Mouse (Mus musculus) liver, embryonic 14.5 days (tissue): ENCODE results near the gene Smad5. TPM values are rescaled to one million over a fixed set of nuclear protein-coding genes. Genes with fewer than 3 reads are reported as not detected.

Experiments
- ATAC-seq: fragments of 200-750 bp; cut with Nextera tagmentation; 2 replicates; pipeline ENCODE4 v1.8.0; 2017; ENCODE audit warnings: moderate number of reproducible peaks, mild to moderate bottlenecking, moderate library complexity; ENCODE audit not compliant: insufficient read depth
- DNase-seq, 3 experiments: peaks; one replicate each; pipeline ENCODE4 v3.0.0-alpha.2; 2012 to 2013; ENCODE audit warnings: low read depth in 3 of 3, low spot score in 3 of 3
- H3K27ac ChIP-seq: fragments of 300-500 bp; sonication (generic); 2 replicates; pipeline ENCODE4 v1.5.1; 2014; ENCODE audit warnings: moderate library complexity, mild to moderate bottlenecking, control low read depth, inconsistent platforms
- H3K27me3 ChIP-seq: fragments of 300-500 bp; sonication (generic); 2 replicates; pipeline ENCODE4 v1.6.1; 2014; ENCODE audit warnings: mild to moderate bottlenecking, low read length, moderate library complexity; ENCODE audit not compliant: control insufficient read depth, insufficient read depth
- H3K36me3 ChIP-seq: fragments of 300-500 bp; sonication (generic); replicated peaks from 2 replicates; pipeline ENCODE4 v1.6.1; 2014; ENCODE audit warnings: low read depth; ENCODE audit not compliant: control insufficient read depth, insufficient read depth
- H3K4me1 ChIP-seq, 2 experiments: fragments of 200-500 bp in 1 of 2; fragments of 300-500 bp in 1 of 2; sonication (generic) in 1 of 2; replicated peaks; 2 replicates each; pipeline ENCODE4 v1.6.1; 2012 to 2014; ENCODE audit warnings: antibody characterized with exemption in 1 of 2, inconsistent platforms in 1 of 2, low read length in 1 of 2; ENCODE audit not compliant: control insufficient read depth in 2 of 2, insufficient read depth in 2 of 2
- H3K4me2 ChIP-seq: fragments of 300-500 bp; sonication (generic); 2 replicates; pipeline ENCODE4 v1.6.1; 2014; ENCODE audit warnings: low read depth, mild to moderate bottlenecking, control low read depth, moderate library complexity
- H3K4me3 ChIP-seq, 2 experiments: fragments of 200-500 bp in 1 of 2; fragments of 300-500 bp in 1 of 2; sonication (generic) in 1 of 2; 2 replicates each; pipeline ENCODE4 v1.5.1; 2012 to 2014; ENCODE audit warnings: low read depth in 2 of 2, low read length in 2 of 2, mild to moderate bottlenecking in 2 of 2, control low read depth in 1 of 2, inconsistent platforms in 1 of 2, moderate library complexity in 1 of 2; ENCODE audit not compliant: insufficient read depth in 1 of 2
- H3K9ac ChIP-seq: fragments of 300-500 bp; sonication (generic); replicated peaks from 2 replicates; pipeline ENCODE4 v1.6.1; 2014; ENCODE audit warnings: mild to moderate bottlenecking, control low read depth, moderate library complexity
- H3K9me3 ChIP-seq: fragments of 300-500 bp; sonication (generic); 2 replicates; pipeline ENCODE4 v1.6.1; 2016; ENCODE audit warnings: low read length, mixed read lengths; ENCODE audit not compliant: control insufficient read depth
- CTCF ChIP-seq: IDR thresholded peaks from 2 replicates; pipeline ENCODE4 v1.5.1; 2016; ENCODE audit warnings: antibody characterized with exemption, low read depth, control low read depth
- EP300 ChIP-seq: IDR thresholded peaks from 2 replicates; pipeline ENCODE4 v1.6.1; 2016; ENCODE audit warnings: antibody characterized with exemption, low read depth
- WGBS: fragments of 180-500 bp; shearing (Covaris S2); extraction: QIAGEN DNeasy Blood & Tissue Kit; methylation state at CpG from one replicate; pipeline ENCODE4 v1.1.7; 2014; ENCODE audit not compliant: insufficient replicate concordance; 5-methylcytosine and 5-hydroxymethylcytosine counted together
- polyA plus RNA-seq, 2 experiments: library from polyadenylated mRNA; depleted of rRNA in 1 of 2; stranded (reverse) in 1 of 2; unstranded in 1 of 2; fragments of >200 nt; fragmentation: Nextera tagmentation in 1 of 2; extraction: Ambion mirVana in 1 of 2; gene quantifications; 2 replicates each; pipeline versions ENCODE4 v1.2.1 to v1.2.3; 2012 to 2014

Smad5 gene
- polyA plus RNA-seq, 2 experiments = 4.2 to 5.0 TPM

GRCm38 (mm10) chr13:56678826-56679504 is 23.8 kb upstream of the Smad5 start:
- no peak overlapping the region for H3K4me2 ChIP-seq
- H3K27ac ChIP-seq = no peak overlapping the region
- no peaks in the 10 kb centered on the region for H3K27me3 ChIP-seq
- H3K9me3 ChIP-seq = no peaks in the 10 kb centered on the region
- no peak overlapping the region for H3K4me3 ChIP-seq
- no peak overlapping the region for H3K9ac ChIP-seq
- TF ChIP-seq CTCF = no peak
- TF ChIP-seq EP300 = no peak
- 44% methylated on average over 10 of the region's 10 CpGs for WGBS
- peaks cover 0 to 20% of the 10 kb centered on the region in 2 experiments; a peak in 2 of 4 replicates for H3K4me1 ChIP-seq
- ATAC-seq (no peak), DNase-seq (no peak)
- no peaks in the 10 kb centered on the region for H3K36me3 ChIP-seq

- DNase-seq (no peak), ATAC-seq (no peak)
- H3K27me3 ChIP-seq = no peaks in the 10 kb centered on the region
- H3K4me1 ChIP-seq = peaks cover 0 to 15% of the 10 kb centered on the region in 2 experiments; a peak in 2 of 4 replicates
- no peak overlapping the region for H3K4me2 ChIP-seq
- 38% methylated on average over 4 of the region's 4 CpGs for WGBS
- TF ChIP-seq EP300 (no peak), CTCF (no peak)
- H3K4me3 ChIP-seq = no peak overlapping the region
- no peak overlapping the region for H3K9ac ChIP-seq
- no peaks in the 10 kb centered on the region for H3K9me3 ChIP-seq
- H3K36me3 ChIP-seq = no peaks in the 10 kb centered on the region
- H3K27ac ChIP-seq = no peak overlapping the region
Measured at GRCm38 (mm10) chr13:56681924-56682323, 20.9 kb upstream of the Smad5 start.

- Histone ChIP-seq H3K4me3 (no peak overlapping the region), H3K27me3 (no peaks in the 10 kb centered on the region), H3K9me3 (no peaks in the 10 kb centered on the region), H3K4me2 (no peak overlapping the region), H3K27ac (no peak overlapping the region), H3K36me3 (no peaks in the 10 kb centered on the region), H3K9ac (no peak overlapping the region), H3K4me1 (peaks cover 0 to 14% of the 10 kb centered on the region in 2 experiments; a peak in 2 of 4 replicates)
- no peak for ATAC-seq
- 75% methylated on average over 17 of the region's 17 CpGs for WGBS
- DNase-seq = no peak
- no peak for TF ChIP-seq EP300
- no peak for TF ChIP-seq CTCF
Measured at GRCm38 (mm10) chr13:56682326-56682725, 20.5 kb upstream of the Smad5 start.

GRCm38 (mm10) chr13:56683306-56683705 is 19.5 kb upstream of the Smad5 start:
- ATAC-seq (no peak), DNase-seq (no peak)
- H3K27me3 ChIP-seq = no peaks in the 10 kb centered on the region
- TF ChIP-seq EP300 (no peak), CTCF (no peak)
- no peak overlapping the region for H3K27ac ChIP-seq
- no peaks in the 10 kb centered on the region for H3K9me3 ChIP-seq
- H3K4me3 ChIP-seq = no peak overlapping the region
- H3K9ac ChIP-seq = no peak overlapping the region
- H3K4me1 ChIP-seq = 0 out of 4 replicates have a peak, but pooled peaks cover 0 to 7% of the 10 kb centered on the region in 2 experiments
- no peak overlapping the region for H3K4me2 ChIP-seq
- WGBS = 65% methylated on average over 7 of the region's 7 CpGs
- H3K36me3 ChIP-seq = no peaks in the 10 kb centered on the region

- H3K27me3 ChIP-seq = no peaks in the 10 kb centered on the region
- no peak overlapping the region for H3K4me3 ChIP-seq
- H3K27ac ChIP-seq = no peak overlapping the region
- ATAC-seq (no peak), DNase-seq (no peak)
- WGBS = 40% methylated on average over 7 of the region's 7 CpGs
- H3K9ac ChIP-seq = no peak overlapping the region
- H3K4me1 ChIP-seq = peaks cover 0 to 2% of the 10 kb centered on the region in 2 experiments; a peak in 2 of 4 replicates
- TF ChIP-seq CTCF (no peak), EP300 (no peak)
- H3K36me3 ChIP-seq = no peaks in the 10 kb centered on the region
- no peaks in the 10 kb centered on the region for H3K9me3 ChIP-seq
- no peak overlapping the region for H3K4me2 ChIP-seq
Measured at GRCm38 (mm10) chr13:56692011-56692410, 10.8 kb upstream of the Smad5 start.
